Mouse (Mus musculus) heart, adult 8-10 months (tissue): ENCODE measurements around the gene Srrm3. TPM values are rescaled to one million over a fixed set of nuclear protein-coding genes. Genes with fewer than 3 reads are reported as not detected.

ENCODE experiments used
- microRNA-seq: library from miRNA; unstranded; fragments of <30 nt; microRNA quantifications from one replicate; pipeline ENCODE4 v1.2.0, GENCODE M21; 2022
- total RNA-seq, 4 experiments: library from RNA; stranded (reverse); gene quantifications; 2 replicates each; pipeline ENCODE4 v1.2.4; 2022

The Srrm3 gene
- total RNA-seq, 4 experiments from 2014 or later = not detected

Small RNA genes lying within 50 kb of the gene (microRNA-seq; reads per million reads assigned to microRNA genes)
- not detected for gene Gm23268

Other genes with a start within 250 kb of the Srrm3 start
- gene Ccl26, start 243.3 kb upstream of the Srrm3 start, total RNA-seq = not detected
- 1 to 10 TPM; 1.1 to 2.6 (median 1.9) TPM for gene Ccl24, start 233.8 kb upstream of the Srrm3 start, total RNA-seq
- gene Rhbdd2, start 174.3 kb upstream of the Srrm3 start, total RNA-seq = 10 to 100 TPM; 20.8 to 23.0 (median 22.1) TPM
- gene Por, start 136.9 kb upstream of the Srrm3 start, total RNA-seq = 10 to 100 TPM; 71.5 to 84.8 (median 75.1) TPM
- 10 to 100 TPM; 14.9 to 19.0 (median 16.7) TPM for gene Tmem120a, start 62.4 kb upstream of the Srrm3 start, total RNA-seq
- gene Styxl1, start 28.5 kb upstream of the Srrm3 start, total RNA-seq = not detected
- gene Mdh2, start 28.4 kb upstream of the Srrm3 start, total RNA-seq = 1,000 to 10,000 TPM; 1,906 to 1,974 (median 1,950) TPM
- 100 to 1,000 TPM; 312 to 583 (median 421) TPM for gene Hspb1, start 81.0 kb downstream of the Srrm3 start, total RNA-seq
- 100 to 1,000 TPM; 265 to 313 (median 289) TPM for gene Ywhag, start 127.7 kb downstream of the Srrm3 start, total RNA-seq
- gene Ssc4d, start 167.6 kb downstream of the Srrm3 start, total RNA-seq = under 1 TPM in 3 of 4 experiments, not detected in 1; 0.44 to 0.53 (median 0.46) TPM
- gene Zp3, start 173.2 kb downstream of the Srrm3 start, total RNA-seq = not detected
- gene Dtx2, start 187.9 kb downstream of the Srrm3 start, total RNA-seq = 1 to 10 TPM; 6.0 to 7.3 (median 6.8) TPM
- gene Upk3b, start 231.6 kb downstream of the Srrm3 start, total RNA-seq = 10 to 100 TPM; 13.3 to 26.7 (median 18.2) TPM
- not detected for gene Upk3bl, start 247.6 kb downstream of the Srrm3 start, total RNA-seq